Mouse (Mus musculus): ENCODE data around the gene Scarf1.

DNA sequence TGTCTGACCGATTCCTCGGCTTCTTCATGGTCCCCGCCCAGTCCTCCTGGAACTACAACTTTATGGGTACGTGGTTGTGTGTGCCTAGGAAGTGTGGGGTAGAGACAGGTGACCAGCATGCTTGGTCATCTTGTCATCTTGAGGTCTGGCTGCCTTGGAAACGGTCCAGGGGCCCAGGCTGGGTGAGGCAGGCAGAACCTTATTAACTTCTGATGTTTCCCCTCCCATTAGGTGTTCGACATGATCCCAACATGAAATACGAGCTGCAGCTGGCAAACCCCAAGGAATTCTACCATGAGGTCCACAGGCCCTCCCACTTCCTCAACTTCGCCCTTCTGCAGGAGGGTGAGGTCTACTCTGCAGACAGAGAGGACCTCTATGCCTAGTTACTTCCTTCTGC is 4.4 kb upstream of the Scarf1 start:
- no peak for TF ChIP-seq CTCF (IDR thresholded peaks at IDR 0.05; ENCODE audit: low read depth)
- no peak for TF ChIP-seq EP300 (IDR thresholded peaks at IDR 0.05; ENCODE audit: low read depth)

Data from liver, embryonic 14.5 days (tissue).